Mouse (Mus musculus): ENCODE measurements around the gene Aimp2. TPM values are rescaled to one million over a fixed set of nuclear protein-coding genes. Genes with fewer than 3 reads are reported as not detected.

The Aimp2 gene
- polyA plus RNA-seq (2014; fragmentation: Illumina TruSeq; extraction: RNeasy Lipid Tissue Mini Kit (QIAGEN cat#74804)) = 7.7 TPM

GRCm38 (mm10) chr5:143909417-143910400 is at the start of gene Aimp2, which contains the start of gene Pms2:
Aimp2 (minus strand) TSS chr5:143909847.
Pms2 (plus strand) TSS chr5:143909964.

DNA sequence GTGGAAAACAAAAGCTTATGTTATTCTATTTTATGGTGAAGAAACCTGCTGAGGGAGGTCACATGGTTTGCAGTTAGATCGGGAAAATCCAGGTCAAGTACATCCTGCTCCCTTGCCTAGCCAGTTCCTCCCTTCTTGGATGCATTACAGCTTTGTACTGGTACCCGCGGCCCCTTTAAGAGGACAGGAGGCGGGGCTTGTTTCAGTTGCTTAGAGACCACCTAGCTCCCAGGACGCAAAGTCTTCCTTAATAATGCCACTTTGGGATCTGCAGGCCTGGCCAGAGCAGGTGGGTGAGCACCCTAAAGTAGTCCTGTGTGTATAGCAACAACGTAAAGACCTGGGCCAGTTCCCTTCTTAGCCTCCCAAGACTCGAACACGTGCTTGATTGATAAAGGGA is 23.2 kb upstream of the Aimp2 start, which contains the start of gene Rsph10b:
Rsph10b (plus strand) TSS at position 205 of the 400 bp plus-strand sequence.

DNA sequence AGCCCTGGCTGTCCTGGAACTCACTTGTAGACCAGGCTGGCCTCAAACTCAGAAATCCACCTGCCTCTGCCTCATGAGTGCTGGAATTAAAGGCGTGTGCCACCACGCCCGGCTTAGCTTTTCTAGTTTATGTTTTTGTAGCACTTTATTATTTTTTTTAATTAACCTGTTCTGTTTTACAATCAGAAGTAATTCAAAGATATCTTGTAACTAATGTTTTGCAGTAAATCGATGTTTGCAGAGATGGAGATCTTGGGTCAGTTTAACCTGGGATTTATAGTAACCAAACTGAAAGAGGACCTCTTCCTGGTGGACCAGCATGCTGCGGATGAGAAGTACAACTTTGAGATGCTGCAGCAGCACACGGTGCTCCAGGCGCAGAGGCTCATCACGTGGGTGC is 18.2 kb upstream of the Aimp2 start, which contains the start of gene Gm42421:
Gm42421 (plus strand) TSS at position 301 of the 400 bp plus-strand sequence.

GRCm38 (mm10) chr5:143897635-143898330 is 11.9 kb downstream of the Aimp2 start, which contains the start of gene Ankrd61:
Ankrd61 (minus strand) TSS chr5:143897685.

Other genes starting within 250 kb of the Aimp2 start
- 25.0 TPM for gene Usp42, start 177.6 kb downstream of the Aimp2 start, polyA plus RNA-seq (2014; fragmentation: Illumina TruSeq; extraction: RNeasy Lipid Tissue Mini Kit (QIAGEN cat#74804))
- 46.2 TPM for gene Eif2ak1, start 92.1 kb downstream of the Aimp2 start, polyA plus RNA-seq (2014; fragmentation: Illumina TruSeq; extraction: RNeasy Lipid Tissue Mini Kit (QIAGEN cat#74804))
- gene Ankrd61, start 12.2 kb downstream of the Aimp2 start, polyA plus RNA-seq (2014; fragmentation: Illumina TruSeq; extraction: RNeasy Lipid Tissue Mini Kit (QIAGEN cat#74804)) = not detected
- 21.5 TPM for gene Pms2, start 117 bp upstream of the Aimp2 start, polyA plus RNA-seq (2014; fragmentation: Illumina TruSeq; extraction: RNeasy Lipid Tissue Mini Kit (QIAGEN cat#74804))
- gene Gm42421, start 18.3 kb upstream of the Aimp2 start, polyA plus RNA-seq (2014; fragmentation: Illumina TruSeq; extraction: RNeasy Lipid Tissue Mini Kit (QIAGEN cat#74804)) = 3.0 TPM
- gene Rsph10b, start 23.2 kb upstream of the Aimp2 start, polyA plus RNA-seq (2014; fragmentation: Illumina TruSeq; extraction: RNeasy Lipid Tissue Mini Kit (QIAGEN cat#74804)) = 2.2 TPM
- gene Ccz1, start 105.0 kb upstream of the Aimp2 start, polyA plus RNA-seq (2014; fragmentation: Illumina TruSeq; extraction: RNeasy Lipid Tissue Mini Kit (QIAGEN cat#74804)) = 124 TPM
- gene Ocm, start 116.8 kb upstream of the Aimp2 start, polyA plus RNA-seq (2014; fragmentation: Illumina TruSeq; extraction: RNeasy Lipid Tissue Mini Kit (QIAGEN cat#74804)) = not detected
- 8.6 TPM for gene Lmtk2, start 190.6 kb upstream of the Aimp2 start, polyA plus RNA-seq (2014; fragmentation: Illumina TruSeq; extraction: RNeasy Lipid Tissue Mini Kit (QIAGEN cat#74804))

Measured in ovary, adult 10 weeks (tissue).